Mouse (Mus musculus) forebrain, embryonic 16.5 days (tissue): Measurements from ENCODE around the gene Prkce. TPM values are rescaled to one million over a fixed set of nuclear protein-coding genes. Genes with fewer than 3 reads are reported as not detected.

ENCODE experiments used
- ATAC-seq: fragments of 200-750 bp; cut with Nextera tagmentation; 2 replicates; pipeline ENCODE4 v1.8.0; 2017; ENCODE audit warnings: mild to moderate bottlenecking, moderate library complexity
- H3K27ac ChIP-seq: fragments of 300-500 bp; sonication (generic); 2 replicates; pipeline ENCODE4 v1.5.1; 2014; ENCODE audit warnings: low read length, control low read depth
- H3K27me3 ChIP-seq: fragments of 300-500 bp; sonication (generic); replicated peaks from 2 replicates; pipeline ENCODE4 v1.6.1; 2014; ENCODE audit warnings: low read length; ENCODE audit not compliant: control insufficient read depth, insufficient read depth
- H3K36me3 ChIP-seq: fragments of 300-500 bp; sonication (generic); 2 replicates; pipeline ENCODE4 v1.6.1; 2014; ENCODE audit not compliant: control insufficient read depth, insufficient read depth
- H3K4me1 ChIP-seq: fragments of 300-500 bp; sonication (generic); replicated peaks from 2 replicates; pipeline ENCODE4 v1.6.1; 2014; ENCODE audit warnings: low read length; ENCODE audit not compliant: control insufficient read depth, insufficient read depth
- H3K4me2 ChIP-seq: fragments of 300-500 bp; sonication (generic); 2 replicates; pipeline ENCODE4 v1.6.1; 2014; ENCODE audit warnings: mild to moderate bottlenecking, low read length, control low read depth
- H3K4me3 ChIP-seq: fragments of 300-500 bp; sonication (generic); replicated peaks from 2 replicates; pipeline ENCODE4 v1.5.1; 2014; ENCODE audit warnings: mild to moderate bottlenecking, low read length, control low read depth
- H3K9ac ChIP-seq: fragments of 300-500 bp; sonication (generic); replicated peaks from 2 replicates; pipeline ENCODE4 v1.6.1; 2014; ENCODE audit warnings: low read depth, low read length, control low read depth
- H3K9me3 ChIP-seq: fragments of 300-500 bp; sonication (generic); 2 replicates; pipeline ENCODE4 v1.6.1; 2016; ENCODE audit warnings: low read length; ENCODE audit not compliant: control insufficient read depth
- WGBS: fragments of 180-500 bp; shearing (Covaris S2); extraction: QIAGEN DNeasy Blood & Tissue Kit; methylation state at CpG from one replicate; pipeline ENCODE4 v1.1.7; 2014; 5-methylcytosine and 5-hydroxymethylcytosine counted together
- polyA plus RNA-seq: library from polyadenylated mRNA; unstranded; fragments of >200 nt; fragmentation: Nextera tagmentation; extraction: Ambion mirVana; gene quantifications from 2 replicates; pipeline ENCODE4 v1.2.1, GENCODE M21; 2015

The Prkce gene
- polyA plus RNA-seq, 1 experiment from 2014 or later = 42.9 TPM

DNA sequence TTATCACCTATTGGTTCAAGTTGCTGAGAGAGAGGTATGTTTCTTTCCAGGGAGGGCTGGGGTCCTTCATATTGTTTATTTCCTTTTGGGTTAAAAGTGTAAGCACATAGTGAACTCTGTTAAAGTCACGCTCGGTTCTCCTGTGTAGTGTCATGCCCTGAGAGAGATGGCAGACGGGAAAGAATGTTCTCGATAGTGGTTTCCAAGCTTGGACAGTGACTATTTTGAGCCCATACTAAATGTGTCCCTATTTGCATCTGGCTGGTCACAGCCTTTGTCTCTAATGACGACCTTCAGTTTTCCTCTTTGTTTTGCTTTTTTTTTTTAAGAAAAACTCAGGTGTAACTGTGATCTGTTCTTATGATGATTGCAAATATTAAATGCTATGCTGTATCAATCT, 488.8 kb downstream of the Prkce start:
- H3K9ac ChIP-seq = no peak overlapping the region
- H3K27me3 ChIP-seq = no peaks in the 10 kb centered on the region
- H3K36me3 ChIP-seq = no peaks in the 10 kb centered on the region
- no peaks in the 10 kb centered on the region for H3K4me1 ChIP-seq
- 91% methylated on average over 5 of the region's 5 CpGs for whole genome bisulfite sequencing
- no peak overlapping the region for H3K4me2 ChIP-seq
- no peaks in the 10 kb centered on the region for H3K9me3 ChIP-seq
- no peak overlapping the region for H3K27ac ChIP-seq
- H3K4me3 ChIP-seq = no peak overlapping the region
- ATAC-seq = no peak

DNA sequence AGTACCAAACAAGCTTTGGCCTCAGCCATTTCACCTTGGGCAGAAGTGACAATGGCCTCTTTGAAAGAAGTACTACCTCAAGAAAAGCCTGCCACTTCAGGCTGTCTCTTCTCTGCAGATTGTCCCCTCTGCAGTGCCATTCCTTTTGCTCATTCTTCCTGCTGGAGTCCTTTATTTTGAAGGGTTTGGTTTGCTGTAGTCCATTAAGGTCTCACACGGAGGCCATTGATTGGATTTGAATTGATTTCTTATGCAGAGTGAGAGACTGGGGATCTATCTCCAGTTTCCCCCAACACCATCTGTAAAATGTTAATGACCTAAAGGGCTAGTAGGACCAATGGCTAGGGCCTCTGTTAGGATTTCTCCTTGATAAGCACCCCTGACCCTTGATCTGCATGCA, 494.7 kb downstream of the Prkce start:
- Histone ChIP-seq H3K4me3 (no peak overlapping the region), H3K4me1 (no peaks in the 10 kb centered on the region), H3K9me3 (no peaks in the 10 kb centered on the region), H3K4me2 (no peak overlapping the region), H3K27ac (no peak overlapping the region), H3K27me3 (no peaks in the 10 kb centered on the region), H3K9ac (no peak overlapping the region), H3K36me3 (no peaks in the 10 kb centered on the region)
- 24% methylated on average over 1 of the region's 1 CpGs for WGBS
- ATAC-seq = no peak

DNA sequence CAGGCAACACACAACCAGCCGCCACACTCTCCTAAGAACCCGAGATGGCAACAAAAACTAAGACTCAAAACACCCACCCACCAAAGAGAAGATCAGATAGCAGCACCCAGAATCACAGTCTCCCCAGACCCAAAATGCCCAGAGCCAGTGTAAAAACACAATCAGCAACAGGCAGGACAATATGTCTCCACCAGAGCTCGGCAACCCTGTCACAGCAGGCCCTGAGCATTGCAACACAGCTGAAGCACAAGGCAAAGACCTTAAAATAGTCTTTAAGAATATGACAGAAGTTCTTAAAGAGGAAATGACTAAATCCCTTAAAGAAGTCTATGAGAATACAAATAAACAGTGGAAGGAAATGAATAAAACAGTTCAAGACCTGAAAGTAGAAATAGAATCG, 495.9 kb downstream of the Prkce start:
- no peaks in the 10 kb centered on the region for H3K36me3 ChIP-seq

DNA sequence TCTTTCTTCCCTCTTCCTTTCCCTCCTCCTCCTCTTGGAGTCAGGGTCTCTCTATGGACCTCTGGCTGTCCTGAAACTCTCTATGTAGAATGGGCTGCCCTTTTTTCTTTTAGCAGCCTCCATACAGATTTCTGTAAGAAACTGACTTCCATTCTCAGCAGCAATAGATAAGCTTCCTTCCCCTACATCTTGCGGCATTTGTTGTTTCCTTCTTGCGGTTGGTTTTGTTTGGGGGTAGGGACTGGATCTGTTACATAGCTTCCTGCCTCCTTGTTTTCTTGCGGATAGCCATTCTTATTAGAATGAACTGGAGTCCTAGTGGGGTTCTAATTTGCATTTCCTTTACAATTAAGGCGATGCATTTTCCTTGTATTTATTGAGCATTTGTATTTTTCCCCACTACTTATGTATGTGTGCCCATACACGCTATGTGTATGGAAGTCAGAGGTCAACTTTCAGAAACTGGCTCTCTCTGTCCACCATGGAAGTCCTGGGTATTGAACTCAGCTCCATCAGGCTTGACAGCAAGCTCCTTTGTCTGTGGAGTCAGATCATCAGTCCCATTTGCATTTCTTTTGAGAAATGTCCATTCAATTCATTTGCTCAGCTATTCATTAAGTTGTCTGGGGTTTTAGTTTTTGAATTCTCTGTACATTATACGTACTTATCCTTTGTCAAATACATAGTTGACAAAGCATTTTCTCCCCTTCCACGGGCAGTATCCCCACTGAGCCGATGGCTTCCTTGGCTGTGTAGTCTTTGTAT, 500.4 kb downstream of the Prkce start:
- H3K27ac ChIP-seq = no peak overlapping the region
- H3K9ac ChIP-seq = no peak overlapping the region
- no peaks in the 10 kb centered on the region for H3K27me3 ChIP-seq
- H3K4me1 ChIP-seq = no peaks in the 10 kb centered on the region
- no peak overlapping the region for H3K4me2 ChIP-seq
- no peaks in the 10 kb centered on the region for H3K36me3 ChIP-seq
- H3K4me3 ChIP-seq = no peak overlapping the region
- no peak for ATAC-seq
- WGBS = 37% methylated on average over 8 of the region's 8 CpGs
- H3K9me3 ChIP-seq = no peaks in the 10 kb centered on the region

More for the DNA sequence above, 495.9 kb downstream of the Prkce start:
- Histone ChIP-seq H3K27ac (no peak overlapping the region), H3K4me1 (no peaks in the 10 kb centered on the region), H3K4me2 (no peak overlapping the region), H3K9ac (no peak overlapping the region), H3K9me3 (no peaks in the 10 kb centered on the region), H3K4me3 (no peak overlapping the region), H3K27me3 (no peaks in the 10 kb centered on the region)
- 86% methylated on average over 4 of the region's 4 CpGs for WGBS
- no peak for ATAC-seq

DNA sequence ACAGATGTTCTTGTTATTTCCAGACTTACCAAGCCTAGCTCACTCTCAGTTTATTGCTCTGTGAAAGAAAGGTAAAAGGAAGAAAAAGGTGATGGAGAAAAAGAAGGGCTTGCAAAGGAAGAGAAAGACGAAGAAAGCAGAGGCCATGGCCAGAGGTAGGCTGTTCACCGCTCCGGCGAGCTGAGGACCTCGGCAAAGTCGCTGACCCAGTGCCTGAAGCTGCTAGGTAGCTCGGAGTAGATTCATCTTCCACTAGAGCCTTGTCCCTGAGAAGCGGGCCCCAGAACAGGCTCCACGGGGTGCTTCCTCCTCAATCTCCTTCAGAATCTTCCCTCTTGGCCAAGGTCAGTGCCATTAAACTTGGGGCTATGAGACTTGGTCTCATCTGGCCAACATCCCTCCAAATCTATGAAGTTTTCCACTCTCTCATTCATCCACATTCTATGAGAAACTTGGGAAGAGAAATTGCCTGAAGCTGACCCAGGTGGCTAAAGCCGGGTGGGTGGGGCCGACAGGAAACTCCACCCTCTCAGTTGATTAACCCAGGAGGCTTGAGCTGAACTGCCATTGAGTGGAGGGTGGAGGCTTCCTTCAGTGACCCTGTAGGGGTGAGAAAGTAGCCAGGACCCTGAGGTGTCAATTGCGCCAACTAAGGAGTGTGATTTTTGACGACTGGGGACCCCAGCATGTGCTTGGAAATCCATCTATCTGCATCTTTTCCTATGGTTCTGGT, 502.2 kb downstream of the Prkce start:
- Histone ChIP-seq H3K27ac (no peak overlapping the region), H3K4me2 (no peak overlapping the region), H3K36me3 (no peaks in the 10 kb centered on the region), H3K4me3 (no peak overlapping the region), H3K27me3 (no peaks in the 10 kb centered on the region), H3K4me1 (no peaks in the 10 kb centered on the region), H3K9me3 (no peaks in the 10 kb centered on the region), H3K9ac (no peak overlapping the region)
- 93% methylated on average over 13 of the region's 13 CpGs for WGBS
- no peak for ATAC-seq

- no peak overlapping the region for H3K4me3 ChIP-seq
- 73% methylated on average over 7 of the region's 7 CpGs for WGBS
- H3K4me1 ChIP-seq = no peaks in the 10 kb centered on the region
- no peaks in the 10 kb centered on the region for H3K36me3 ChIP-seq
- H3K27me3 ChIP-seq = no peaks in the 10 kb centered on the region
- ATAC-seq = no peak
- H3K4me2 ChIP-seq = no peak overlapping the region
- H3K27ac ChIP-seq = no peak overlapping the region
- no peaks in the 10 kb centered on the region for H3K9me3 ChIP-seq
- H3K9ac ChIP-seq = no peak overlapping the region
These were observed 503.1 kb downstream of the Prkce start for GRCm38 (mm10) chr17:86670731-86671130.

DNA sequence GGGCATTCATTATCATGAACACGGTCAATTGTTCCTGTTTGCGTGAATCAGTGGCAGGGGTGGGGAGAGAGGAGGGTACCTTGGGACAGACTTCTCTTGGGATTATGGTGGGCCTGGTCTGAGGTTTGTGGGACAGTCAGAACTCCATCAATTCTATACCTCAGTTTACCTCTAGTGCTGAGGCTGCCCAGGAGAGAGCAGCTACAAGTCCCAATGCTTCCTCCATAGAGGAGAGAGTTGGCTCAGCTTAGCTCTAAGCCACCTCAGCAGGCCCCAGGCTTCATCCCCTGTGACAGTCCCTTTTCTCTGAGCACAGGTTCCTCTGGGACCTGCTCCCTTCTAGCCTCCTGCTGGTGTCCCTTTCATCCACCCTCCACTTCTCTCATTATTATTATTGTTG, 507.4 kb downstream of the Prkce start:
- H3K9ac ChIP-seq = no peak overlapping the region
- 79% methylated on average over 2 of the region's 2 CpGs for WGBS
- no peak overlapping the region for H3K4me2 ChIP-seq
- H3K27ac ChIP-seq = no peak overlapping the region
- H3K27me3 ChIP-seq = no peaks in the 10 kb centered on the region
- no peaks in the 10 kb centered on the region for H3K4me1 ChIP-seq
- no peak for ATAC-seq
- H3K4me3 ChIP-seq = no peak overlapping the region
- H3K36me3 ChIP-seq = no peaks in the 10 kb centered on the region
- H3K9me3 ChIP-seq = no peaks in the 10 kb centered on the region

GRCm38 (mm10) chr17:86676336-86676735, 508.8 kb downstream of the Prkce start:
- Histone ChIP-seq H3K9ac (no peak overlapping the region), H3K27ac (no peak overlapping the region), H3K4me1 (no peaks in the 10 kb centered on the region), H3K9me3 (no peaks in the 10 kb centered on the region), H3K27me3 (no peaks in the 10 kb centered on the region), H3K4me3 (no peak overlapping the region), H3K4me2 (no peak overlapping the region), H3K36me3 (no peaks in the 10 kb centered on the region)
- no peak for ATAC-seq
- 86% methylated on average over 5 of the region's 5 CpGs for WGBS

DNA sequence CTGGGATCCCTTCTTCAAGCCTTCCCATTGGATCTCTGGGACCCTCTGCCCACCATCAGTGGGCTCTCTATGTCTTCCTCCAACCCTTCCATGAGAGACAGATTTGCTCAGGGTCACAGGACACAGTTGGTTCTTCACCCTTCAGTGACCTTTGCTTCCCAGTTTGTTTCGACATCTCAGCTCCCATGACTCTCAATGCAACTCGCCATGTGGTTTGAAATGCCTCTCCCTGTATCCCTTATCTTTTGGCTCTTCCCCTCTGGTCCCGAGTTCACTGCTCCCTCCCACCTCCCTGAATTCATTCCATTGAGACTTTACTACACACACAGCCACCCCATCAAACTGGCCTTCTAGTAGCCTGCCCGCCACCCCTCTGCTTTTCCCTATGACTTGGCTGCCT, 509.3 kb downstream of the Prkce start:
- Histone ChIP-seq H3K4me1 (no peaks in the 10 kb centered on the region), H3K36me3 (no peaks in the 10 kb centered on the region), H3K9me3 (no peaks in the 10 kb centered on the region), H3K4me3 (no peak overlapping the region), H3K27me3 (no peaks in the 10 kb centered on the region), H3K9ac (no peak overlapping the region), H3K4me2 (no peak overlapping the region), H3K27ac (no peak overlapping the region)
- ATAC-seq = no peak
- WGBS = 79% methylated on average over 4 of the region's 4 CpGs
